Mouse (Mus musculus): Measurements from ENCODE around the gene Tcte3. TPM values are rescaled to one million over a fixed set of nuclear protein-coding genes. Genes with fewer than 3 reads are reported as not detected.
"Not testable (repeated sequence)": the region's sequence is repeated elsewhere in the genome, so short reads cannot be mapped to it uniquely, and the experiment has no call there.

Tcte3 gene
- polyA plus RNA-seq, 1 experiment from 2014 or later: 0.97 TPM

DNA sequence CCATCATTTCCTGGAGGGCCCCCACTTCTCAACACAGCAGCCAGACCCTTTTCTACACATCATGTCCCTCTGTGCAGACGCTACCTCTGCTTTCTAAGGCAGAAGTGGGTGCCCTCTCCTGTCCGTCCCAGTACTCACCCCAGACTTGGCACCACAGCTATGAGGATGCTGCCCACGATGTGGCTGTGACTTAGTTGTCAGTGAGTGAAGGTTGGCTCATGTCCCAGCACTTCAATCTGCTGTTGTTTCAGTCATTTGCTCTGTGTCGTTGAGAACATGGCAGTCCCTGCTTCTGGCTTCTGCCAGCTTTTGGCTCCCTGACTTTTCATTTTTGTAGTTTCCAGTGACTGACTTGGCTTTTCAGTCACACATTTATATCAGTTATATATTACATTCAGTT, 14.6 kb upstream of the Tcte3 start:
- 76% methylated on average over 4 of the region's 4 CpGs for WGBS (ENCODE audit: insufficient replicate concordance)
- ATAC-seq (replicated peaks; ENCODE audit: insufficient number of reproducible peaks, low FRiP score, low TSS enrichment): no peak

DNA sequence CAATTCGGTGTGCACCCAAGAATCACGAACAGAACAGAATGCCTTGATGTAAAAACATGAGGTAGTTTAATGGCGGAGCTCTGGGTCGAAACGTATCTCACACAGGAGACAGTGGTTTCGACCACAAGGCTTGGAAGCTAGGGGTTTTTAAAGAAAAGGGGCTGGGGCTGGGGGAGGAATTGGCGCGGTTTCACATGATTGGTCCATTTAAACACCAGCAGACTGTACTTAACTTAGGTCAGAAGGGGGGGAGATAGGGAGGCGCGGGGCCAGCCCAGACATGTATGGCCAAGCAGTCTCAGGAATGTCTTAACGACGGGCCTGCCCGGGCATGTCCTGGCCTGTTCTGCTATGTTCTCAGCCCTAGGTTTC, 12.5 kb upstream of the Tcte3 start:
- H3K9me3 ChIP-seq (replicated peaks; ENCODE audit: control insufficient read depth, low read length); H3K27me3 ChIP-seq (ENCODE audit: control insufficient read depth, insufficient read depth, low read length); H3K9ac ChIP-seq (ENCODE audit: low read depth, low read length); H3K36me3 ChIP-seq (ENCODE audit: control insufficient read depth, insufficient read depth, low read length); H3K4me3 ChIP-seq (ENCODE audit: low read depth, low read length); H3K4me2 ChIP-seq; H3K27ac ChIP-seq (ENCODE audit: low read depth, low read length); ATAC-seq (replicated peaks; ENCODE audit: insufficient number of reproducible peaks, low FRiP score, low TSS enrichment): not testable (repeated sequence)
- 90% methylated on average over 12 of the region's 13 CpGs for WGBS (ENCODE audit: insufficient replicate concordance)
- peaks cover 14% of the 10 kb centered on the region for H3K4me1 ChIP-seq (ENCODE audit: control insufficient read depth, insufficient read depth, low read length)

More for the DNA sequence above, 14.6 kb upstream of the Tcte3 start:
- Histone ChIP-seq H3K27me3 (ENCODE audit: control insufficient read depth, insufficient read depth, low read length) (peaks cover 3% of the 10 kb centered on the region; the same call in 1 of the 2 replicates), H3K9ac (ENCODE audit: low read depth, low read length) (no peak overlapping the region), H3K9me3 (replicated peaks; ENCODE audit: control insufficient read depth, low read length) (no peaks in the 10 kb centered on the region), H3K36me3 (ENCODE audit: control insufficient read depth, insufficient read depth, low read length) (peaks cover 2% of the 10 kb centered on the region; the same call in 1 of the 2 replicates), H3K4me1 (ENCODE audit: control insufficient read depth, insufficient read depth, low read length) (peaks cover 21% of the 10 kb centered on the region), H3K4me3 (ENCODE audit: low read depth, low read length) (no peak overlapping the region), H3K27ac (ENCODE audit: low read depth, low read length) (no peak overlapping the region), H3K4me2 (no peak overlapping the region)

DNA sequence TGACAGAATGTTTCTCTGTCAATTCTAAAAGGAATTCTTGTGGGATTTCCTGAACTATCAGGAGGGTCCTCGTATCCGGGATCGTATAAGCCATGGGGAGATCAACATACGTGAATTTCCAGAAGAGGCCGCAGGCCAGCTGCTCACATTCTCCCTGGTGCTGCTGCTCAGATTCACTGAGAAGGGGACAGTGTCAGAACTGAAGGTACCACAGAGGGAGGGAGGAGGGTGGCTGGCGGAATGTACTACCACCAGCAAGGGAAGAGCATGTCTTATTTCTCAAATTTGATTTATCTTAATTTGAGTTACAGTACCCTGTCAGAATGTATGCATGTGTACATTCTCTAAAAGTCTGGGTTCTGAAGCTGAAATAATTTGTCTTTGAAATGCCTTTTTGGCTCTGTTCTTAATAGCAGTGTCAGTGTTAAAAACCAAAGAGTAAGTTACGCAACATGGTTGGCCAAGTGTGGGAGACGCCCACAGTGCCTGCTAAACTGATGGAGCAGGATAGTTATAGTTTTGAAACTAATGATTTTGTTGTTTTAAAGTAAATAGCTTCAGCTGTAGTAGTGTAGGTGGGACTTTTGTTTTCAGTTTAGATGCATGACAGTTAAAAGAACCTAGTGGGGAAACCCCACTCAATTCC, 12.0 kb upstream of the Tcte3 start:
- not testable (repeated sequence) for H3K9me3 ChIP-seq (replicated peaks; ENCODE audit: control insufficient read depth, low read length); H3K36me3 ChIP-seq (ENCODE audit: control insufficient read depth, insufficient read depth, low read length); H3K4me2 ChIP-seq; H3K27ac ChIP-seq (ENCODE audit: low read depth, low read length); H3K9ac ChIP-seq (ENCODE audit: low read depth, low read length); H3K4me3 ChIP-seq (ENCODE audit: low read depth, low read length); ATAC-seq (replicated peaks; ENCODE audit: insufficient number of reproducible peaks, low FRiP score, low TSS enrichment); H3K27me3 ChIP-seq (ENCODE audit: control insufficient read depth, insufficient read depth, low read length)
- 91% methylated on average over 5 of the region's 8 CpGs for WGBS (ENCODE audit: insufficient replicate concordance)
- H3K4me1 ChIP-seq (ENCODE audit: control insufficient read depth, insufficient read depth, low read length): peaks cover 11% of the 10 kb centered on the region

DNA sequence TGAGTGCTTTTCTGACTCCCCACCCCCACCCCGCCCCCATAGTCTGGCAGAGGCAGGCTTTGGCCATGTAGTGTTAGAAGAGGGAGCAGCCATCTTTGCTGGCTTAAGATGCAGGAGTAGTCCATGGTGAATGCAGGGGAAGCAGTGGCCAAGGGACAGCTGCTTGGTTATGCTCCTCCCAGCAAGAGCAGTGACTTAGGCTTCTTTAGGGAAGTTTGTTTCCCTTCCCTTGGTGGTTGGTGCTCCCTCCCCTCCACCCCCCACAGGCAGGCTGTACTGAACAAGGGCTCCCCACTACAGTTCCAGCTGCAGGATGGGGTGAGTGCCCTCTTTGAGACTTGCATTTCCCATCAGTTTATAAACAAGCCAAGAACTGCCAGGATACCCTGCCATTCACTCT, 11.5 kb upstream of the Tcte3 start:
- not testable (repeated sequence) for ATAC-seq (replicated peaks; ENCODE audit: insufficient number of reproducible peaks, low FRiP score, low TSS enrichment); H3K27me3 ChIP-seq (ENCODE audit: control insufficient read depth, insufficient read depth, low read length)
- WGBS (ENCODE audit: insufficient replicate concordance): 50% methylated on average over 1 of the region's 1 CpGs

DNA sequence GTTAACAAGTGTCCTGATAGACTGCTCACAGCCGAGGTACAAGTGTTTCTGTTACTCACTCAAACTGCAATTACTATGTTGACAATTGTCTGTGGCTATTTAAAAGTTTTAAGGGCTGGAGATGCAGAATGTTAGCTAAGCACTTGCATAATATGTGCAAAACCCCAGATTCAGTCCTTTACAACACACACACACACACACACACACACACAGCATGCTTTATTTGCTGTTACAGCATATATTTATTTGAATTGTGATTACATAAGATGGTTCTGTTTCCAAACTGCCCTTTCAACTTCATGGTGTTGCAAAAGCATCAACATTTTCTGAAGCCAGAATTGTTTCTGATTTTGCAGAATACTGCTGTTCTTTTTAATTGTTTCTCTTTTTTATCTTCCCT, 9.1 kb upstream of the Tcte3 start:
- not testable (repeated sequence) for H3K27me3 ChIP-seq (ENCODE audit: control insufficient read depth, insufficient read depth, low read length); H3K4me1 ChIP-seq (ENCODE audit: control insufficient read depth, insufficient read depth, low read length); H3K27ac ChIP-seq (ENCODE audit: low read depth, low read length); ATAC-seq (replicated peaks; ENCODE audit: insufficient number of reproducible peaks, low FRiP score, low TSS enrichment); H3K4me3 ChIP-seq (ENCODE audit: low read depth, low read length); H3K4me2 ChIP-seq; H3K9ac ChIP-seq (ENCODE audit: low read depth, low read length); H3K9me3 ChIP-seq (replicated peaks; ENCODE audit: control insufficient read depth, low read length); H3K36me3 ChIP-seq (ENCODE audit: control insufficient read depth, insufficient read depth, low read length)
- no CpG with 5 or more reads among the region's 1 CpGs for WGBS (ENCODE audit: insufficient replicate concordance)

More for the DNA sequence above, 11.5 kb upstream of the Tcte3 start:
- not testable (repeated sequence) for H3K27ac ChIP-seq (ENCODE audit: low read depth, low read length); H3K4me3 ChIP-seq (ENCODE audit: low read depth, low read length); H3K9ac ChIP-seq (ENCODE audit: low read depth, low read length); H3K4me2 ChIP-seq; H3K36me3 ChIP-seq (ENCODE audit: control insufficient read depth, insufficient read depth, low read length); H3K9me3 ChIP-seq (replicated peaks; ENCODE audit: control insufficient read depth, low read length); H3K4me1 ChIP-seq (ENCODE audit: control insufficient read depth, insufficient read depth, low read length)

DNA sequence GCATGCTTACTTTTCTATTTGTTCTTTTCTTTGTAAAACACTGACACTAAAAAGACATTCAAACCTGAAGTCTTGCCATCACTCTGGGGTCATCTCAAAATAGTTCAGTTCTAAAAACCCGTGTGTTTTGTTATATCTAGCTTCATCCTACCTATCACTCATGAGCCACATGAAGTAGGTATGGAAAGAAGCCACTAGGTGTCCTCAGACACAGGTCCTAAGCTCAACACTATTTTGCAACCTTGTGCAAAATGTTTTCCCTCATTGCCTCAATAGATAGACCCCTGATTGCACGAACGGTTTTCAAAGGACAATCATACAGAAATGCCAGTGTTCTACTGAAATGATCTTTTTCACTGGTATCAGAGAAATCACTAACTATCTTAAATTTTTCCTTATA, 833 bp downstream of the Tcte3 start:
- not testable (repeated sequence) for H3K4me2 ChIP-seq; H3K4me3 ChIP-seq (ENCODE audit: low read depth, low read length); H3K27ac ChIP-seq (ENCODE audit: low read depth, low read length); H3K9ac ChIP-seq (ENCODE audit: low read depth, low read length); H3K4me1 ChIP-seq (ENCODE audit: control insufficient read depth, insufficient read depth, low read length); H3K36me3 ChIP-seq (ENCODE audit: control insufficient read depth, insufficient read depth, low read length); ATAC-seq (replicated peaks; ENCODE audit: insufficient number of reproducible peaks, low FRiP score, low TSS enrichment); H3K27me3 ChIP-seq (ENCODE audit: control insufficient read depth, insufficient read depth, low read length); H3K9me3 ChIP-seq (replicated peaks; ENCODE audit: control insufficient read depth, low read length)
- no CpG with 5 or more reads among the region's 3 CpGs for WGBS (ENCODE audit: insufficient replicate concordance)

DNA sequence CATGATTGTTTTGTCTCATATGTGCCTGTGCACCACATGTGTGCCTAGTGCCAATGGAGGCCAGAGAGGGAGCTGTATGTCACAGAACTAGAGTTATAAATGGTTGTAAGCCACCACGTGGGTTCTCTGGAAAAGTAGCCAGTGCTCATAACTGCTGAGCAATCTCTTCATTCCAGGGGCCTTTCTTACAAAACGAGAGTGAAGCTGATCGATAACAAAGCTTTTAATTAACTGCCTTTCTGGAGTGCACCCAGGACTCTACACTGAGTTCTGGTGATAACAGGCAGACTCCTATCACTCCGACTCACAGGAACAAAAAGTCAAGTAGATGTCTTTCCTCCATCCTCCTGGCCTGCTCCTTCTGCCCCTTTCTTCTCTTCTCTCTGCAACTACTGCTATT, 9.9 kb downstream of the Tcte3 start:
- not testable (repeated sequence) for H3K27ac ChIP-seq (ENCODE audit: low read depth, low read length); H3K27me3 ChIP-seq (ENCODE audit: control insufficient read depth, insufficient read depth, low read length); ATAC-seq (replicated peaks; ENCODE audit: insufficient number of reproducible peaks, low FRiP score, low TSS enrichment); H3K9me3 ChIP-seq (replicated peaks; ENCODE audit: control insufficient read depth, low read length); H3K36me3 ChIP-seq (ENCODE audit: control insufficient read depth, insufficient read depth, low read length); H3K4me1 ChIP-seq (ENCODE audit: control insufficient read depth, insufficient read depth, low read length); H3K9ac ChIP-seq (ENCODE audit: low read depth, low read length); H3K4me2 ChIP-seq; H3K4me3 ChIP-seq (ENCODE audit: low read depth, low read length)
- no CpG with 5 or more reads among the region's 4 CpGs for WGBS (ENCODE audit: insufficient replicate concordance)

DNA sequence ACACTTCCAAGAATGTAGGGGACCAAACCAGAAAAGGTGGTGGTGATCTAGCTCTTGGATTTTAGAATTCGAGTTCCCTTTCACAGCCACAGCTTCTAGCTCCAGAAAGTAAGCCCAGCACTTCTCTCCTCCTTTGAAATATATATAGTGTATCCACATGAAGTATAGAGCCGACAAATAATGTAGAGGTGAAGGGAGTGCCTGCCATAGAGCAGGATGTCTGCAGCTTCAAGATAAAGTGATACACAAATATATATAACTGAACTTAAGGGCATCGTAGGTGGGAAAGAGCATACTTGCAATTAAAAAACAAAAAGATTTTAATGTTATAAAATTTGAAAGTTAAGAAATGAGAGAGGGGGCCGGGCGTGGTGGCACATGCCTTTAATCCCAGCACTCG, 15.8 kb downstream of the Tcte3 start:
- no CpG with 5 or more reads among the region's 6 CpGs for WGBS (ENCODE audit: insufficient replicate concordance)
- H3K9me3 ChIP-seq (replicated peaks; ENCODE audit: control insufficient read depth, low read length); H3K4me1 ChIP-seq (ENCODE audit: control insufficient read depth, insufficient read depth, low read length); H3K27me3 ChIP-seq (ENCODE audit: control insufficient read depth, insufficient read depth, low read length); H3K9ac ChIP-seq (ENCODE audit: low read depth, low read length); H3K36me3 ChIP-seq (ENCODE audit: control insufficient read depth, insufficient read depth, low read length); H3K4me3 ChIP-seq (ENCODE audit: low read depth, low read length); H3K27ac ChIP-seq (ENCODE audit: low read depth, low read length); H3K4me2 ChIP-seq; ATAC-seq (replicated peaks; ENCODE audit: insufficient number of reproducible peaks, low FRiP score, low TSS enrichment): not testable (repeated sequence)

DNA sequence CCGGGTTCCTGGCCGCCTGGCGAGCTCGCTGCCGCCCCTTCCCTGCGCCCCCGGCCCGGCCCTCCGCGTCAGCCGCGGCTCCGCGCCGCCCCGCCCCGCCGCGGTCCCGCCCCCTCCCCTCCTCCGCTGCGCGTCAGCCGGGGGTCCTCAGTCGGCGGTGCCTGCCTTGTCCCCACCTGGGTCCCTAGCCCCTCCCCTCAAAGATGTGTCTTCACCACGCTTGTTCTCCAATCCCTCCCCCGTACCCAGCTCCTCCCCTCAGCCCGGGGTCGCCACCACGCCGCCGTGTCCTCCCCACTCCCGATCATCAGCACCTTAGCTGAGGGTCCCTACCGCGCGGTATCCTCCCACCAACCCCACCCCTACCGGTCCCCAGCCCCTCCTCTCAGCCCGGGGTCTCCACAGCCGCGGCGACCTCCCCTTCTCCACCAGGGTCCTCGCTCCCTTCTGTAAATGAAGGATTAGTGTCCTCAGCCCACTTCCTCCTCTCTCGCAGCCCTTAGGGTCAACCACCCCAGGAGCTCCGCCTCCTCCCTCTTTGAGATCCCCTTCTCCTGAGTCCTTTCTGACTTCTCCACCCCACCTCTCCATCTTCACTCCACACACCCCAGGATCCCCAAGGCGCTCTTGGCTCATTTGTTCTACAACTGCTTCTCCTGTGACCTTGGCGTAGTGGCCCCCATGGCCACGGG, 16.6 kb downstream of the Tcte3 start:
- WGBS (ENCODE audit: insufficient replicate concordance): no CpG with 5 or more reads among the region's 48 CpGs
- ATAC-seq (replicated peaks; ENCODE audit: insufficient number of reproducible peaks, low FRiP score, low TSS enrichment): peak; percentile 82
- not testable (repeated sequence) for H3K4me1 ChIP-seq (ENCODE audit: control insufficient read depth, insufficient read depth, low read length); H3K36me3 ChIP-seq (ENCODE audit: control insufficient read depth, insufficient read depth, low read length); H3K9me3 ChIP-seq (replicated peaks; ENCODE audit: control insufficient read depth, low read length); H3K4me2 ChIP-seq; H3K9ac ChIP-seq (ENCODE audit: low read depth, low read length); H3K4me3 ChIP-seq (ENCODE audit: low read depth, low read length); H3K27ac ChIP-seq (ENCODE audit: low read depth, low read length); H3K27me3 ChIP-seq (ENCODE audit: control insufficient read depth, insufficient read depth, low read length)

All from heart, embryonic 11.5 days (tissue).